Mouse (Mus musculus): ENCODE measurements around the gene Gm49396.

DNA sequence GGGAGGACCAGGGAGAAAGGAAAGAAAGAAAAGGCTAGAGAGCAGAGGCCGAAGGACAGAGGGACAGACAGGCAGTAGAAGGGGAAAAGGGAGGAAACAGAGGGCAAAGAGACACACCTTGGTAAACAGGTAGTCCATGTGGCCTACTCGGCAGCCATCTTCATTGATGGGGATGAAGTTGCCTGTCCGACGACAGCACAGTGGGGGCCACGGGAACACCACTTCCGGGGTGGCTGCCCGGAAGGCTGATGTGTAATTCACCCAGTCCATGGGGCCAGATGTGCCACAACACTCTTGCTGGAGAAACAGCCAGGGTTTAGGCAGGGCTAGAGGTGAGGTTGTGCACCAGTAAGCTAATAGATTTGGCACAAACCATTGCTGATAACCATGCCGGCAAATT is 41.8 kb downstream of the Gm49396 start:
- no peak for TF ChIP-seq CTCF (IDR thresholded peaks at IDR 0.05; ENCODE audit: borderline replicate concordance, extremely low read depth, insufficient read depth, insufficient read length)
- TF ChIP-seq POLR2A (IDR thresholded peaks at IDR 0.05; ENCODE audit: borderline replicate concordance, extremely low read depth, insufficient read depth, insufficient read length, poor library complexity, severe bottlenecking) = no peak

All from brain, embryonic 14.5 days (tissue).